Mouse (Mus musculus) E14TG2a.4 (cell line): ENCODE data around the gene Dnajb6.

Source experiments
- H3K27me3 ChIP-seq: 2 replicates; pipeline ENCODE4 v1.6.1; 2014; ENCODE audit warnings: low read length, control low read depth; ENCODE audit not compliant: insufficient read depth
- H3K36me3 ChIP-seq: 2 replicates; pipeline ENCODE4 v1.6.1; 2014; ENCODE audit warnings: low read length, control low read depth; ENCODE audit not compliant: insufficient read depth
- H3K4me1 ChIP-seq: replicated peaks from 2 replicates; pipeline ENCODE4 v1.6.1; 2014; ENCODE audit warnings: low read depth, low read length, control low read depth
- H3K4me3 ChIP-seq: replicated peaks from 2 replicates; pipeline ENCODE4 v1.5.1; 2014; ENCODE audit warnings: mild to moderate bottlenecking, low read length
- H3K9me3 ChIP-seq: 2 replicates; pipeline ENCODE4 v1.6.1; 2014; ENCODE audit warnings: low read length, control low read depth
- CTCF ChIP-seq: conservative IDR thresholded peaks from 2 replicates; pipeline ENCODE4 v1.5.1; 2014; ENCODE audit warnings: low read length
- NANOG ChIP-seq: IDR thresholded peaks from 2 replicates; pipeline ENCODE4 v1.6.1; 2014; ENCODE audit warnings: borderline replicate concordance, low read length, mixed read lengths
- POU5F1 ChIP-seq: IDR thresholded peaks from 2 replicates; pipeline ENCODE4 v1.6.1; 2014; ENCODE audit warnings: low read length, borderline replicate concordance

Dnajb6 gene

GRCm38 (mm10) chr5:29735557-29736061, at the start of gene Dnajb6, which contains the start of gene Gm5129:
Gene Dnajb6, plus strand, starts transcription at chr5:29735688.
Gene Gm5129, minus strand, starts transcription at chr5:29735936.
- H3K36me3 ChIP-seq = peaks cover 24% of the 10 kb centered on the region
- H3K4me1 ChIP-seq = peaks cover 66% of the 10 kb centered on the region
- H3K9me3 ChIP-seq = no peaks in the 10 kb centered on the region
- H3K4me3 ChIP-seq = peak within 1 kb of the TSS; percentile 97
- TF ChIP-seq NANOG (no peak), POU5F1 (no peak), CTCF (no peak)
- no peaks in the 10 kb centered on the region for H3K27me3 ChIP-seq

GRCm38 (mm10) chr5:29687671-29688070, 47.8 kb upstream of the Dnajb6 start:
- H3K4me3 ChIP-seq = no peak overlapping the region
- no peaks in the 10 kb centered on the region for H3K27me3 ChIP-seq
- TF ChIP-seq NANOG = no peak
- TF ChIP-seq CTCF = peak; percentile 72
- peaks cover 6% of the 10 kb centered on the region; the same call in 1 of the 2 replicates for H3K4me1 ChIP-seq
- no peaks in the 10 kb centered on the region for H3K36me3 ChIP-seq
- peaks cover 3% of the 10 kb centered on the region for H3K9me3 ChIP-seq

- H3K9me3 ChIP-seq = no peaks in the 10 kb centered on the region
- TF ChIP-seq NANOG (no peak), CTCF (no peak), POU5F1 (no peak)
- H3K36me3 ChIP-seq = no peaks in the 10 kb centered on the region
- H3K4me1 ChIP-seq = peaks cover 6% of the 10 kb centered on the region; the same call in 1 of the 2 replicates
- no peak overlapping the region for H3K4me3 ChIP-seq
- no peaks in the 10 kb centered on the region for H3K27me3 ChIP-seq
Measured at GRCm38 (mm10) chr5:29688352-29688751, 47.1 kb upstream of the Dnajb6 start.

GRCm38 (mm10) chr5:29698493-29698892, 37.0 kb upstream of the Dnajb6 start:
- Histone ChIP-seq H3K27me3 (peaks cover 5% of the 10 kb centered on the region; the same call in 1 of the 2 replicates), H3K4me3 (no peak overlapping the region), H3K36me3 (no peaks in the 10 kb centered on the region), H3K4me1 (peaks cover 22% of the 10 kb centered on the region), H3K9me3 (peaks cover 26% of the 10 kb centered on the region)
- TF ChIP-seq POU5F1 = no peak
- no peak for TF ChIP-seq NANOG
- TF ChIP-seq CTCF = no peak

DNA sequence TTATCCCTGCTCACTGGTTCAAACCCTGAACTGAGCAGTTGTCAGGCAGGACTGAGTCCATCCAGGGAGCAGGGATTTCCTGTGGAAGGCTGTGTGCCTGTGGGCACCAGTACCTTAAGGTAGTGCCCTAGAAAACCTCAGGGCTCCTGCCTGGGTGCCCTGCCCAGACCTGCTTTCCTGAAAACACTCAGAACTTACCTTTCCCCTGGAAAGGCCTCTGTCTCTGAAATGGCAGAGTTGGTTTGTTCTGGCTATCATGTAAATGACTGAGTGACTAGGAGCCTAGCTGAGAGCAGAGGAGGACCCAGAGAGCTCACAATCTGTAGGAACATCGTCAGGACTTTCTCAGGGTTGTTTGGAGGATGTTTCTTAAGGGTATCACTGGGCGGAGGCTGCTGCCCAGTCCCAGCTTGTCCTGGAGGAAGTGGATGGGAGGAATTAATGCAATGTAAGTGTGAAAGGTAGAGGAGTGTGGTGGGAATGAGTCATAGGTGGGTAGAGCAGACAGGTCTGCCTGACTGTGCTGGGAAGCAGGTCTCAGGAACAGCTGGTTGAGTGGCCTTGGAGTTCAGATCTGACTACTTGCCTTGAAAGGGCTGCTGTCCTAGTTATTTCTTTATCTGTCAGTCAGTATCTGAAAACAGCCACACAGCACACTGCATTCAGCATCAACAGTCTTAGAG, 35.8 kb upstream of the Dnajb6 start:
- Histone ChIP-seq H3K27me3 (peaks cover 5% of the 10 kb centered on the region; the same call in 1 of the 2 replicates), H3K4me1 (peaks cover 22% of the 10 kb centered on the region), H3K4me3 (no peak overlapping the region), H3K9me3 (peaks cover 26% of the 10 kb centered on the region), H3K36me3 (no peaks in the 10 kb centered on the region)
- no peak for TF ChIP-seq CTCF
- TF ChIP-seq POU5F1 = no peak
- no peak for TF ChIP-seq NANOG

- Histone ChIP-seq H3K9me3 (no peaks in the 10 kb centered on the region), H3K27me3 (0 out of 2 replicates have a peak, but pooled peaks cover 3% of the 10 kb centered on the region), H3K36me3 (no peaks in the 10 kb centered on the region), H3K4me3 (no peak overlapping the region), H3K4me1 (peaks cover 20% of the 10 kb centered on the region)
- TF ChIP-seq POU5F1 (no peak), CTCF (no peak)
Measured at GRCm38 (mm10) chr5:29707241-29707640, 28.2 kb upstream of the Dnajb6 start.

DNA sequence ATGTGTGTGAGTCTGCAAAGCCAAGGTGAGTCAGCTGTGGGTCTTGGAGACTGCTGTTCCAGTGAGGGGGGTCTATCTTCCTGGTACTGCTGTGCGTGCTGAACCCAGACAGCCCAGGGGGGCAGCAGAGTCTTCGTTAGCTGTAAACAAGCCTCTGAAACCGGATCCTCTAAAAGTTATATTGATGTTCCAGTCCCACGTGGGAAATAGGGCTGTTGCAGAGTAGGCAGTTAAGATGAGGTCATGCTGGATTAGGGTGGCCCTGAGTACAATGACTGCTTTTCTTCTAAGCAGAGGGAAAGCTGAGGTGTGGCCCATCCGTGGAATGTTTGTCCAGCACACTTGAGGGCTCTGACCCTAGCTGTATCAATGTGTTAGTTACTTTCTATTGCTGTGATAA, 27.2 kb upstream of the Dnajb6 start:
- Histone ChIP-seq H3K4me1 (peaks cover 24% of the 10 kb centered on the region), H3K4me3 (no peak overlapping the region), H3K36me3 (no peaks in the 10 kb centered on the region), H3K9me3 (no peaks in the 10 kb centered on the region), H3K27me3 (no peaks in the 10 kb centered on the region)
- TF ChIP-seq NANOG (no peak), CTCF (no peak), POU5F1 (no peak)

- Histone ChIP-seq H3K4me3 (no peak overlapping the region), H3K36me3 (no peaks in the 10 kb centered on the region), H3K27me3 (no peaks in the 10 kb centered on the region), H3K9me3 (no peaks in the 10 kb centered on the region), H3K4me1 (peaks cover 27% of the 10 kb centered on the region)
- no peak for TF ChIP-seq NANOG
Measured at GRCm38 (mm10) chr5:29711631-29712030, 23.9 kb upstream of the Dnajb6 start.

DNA sequence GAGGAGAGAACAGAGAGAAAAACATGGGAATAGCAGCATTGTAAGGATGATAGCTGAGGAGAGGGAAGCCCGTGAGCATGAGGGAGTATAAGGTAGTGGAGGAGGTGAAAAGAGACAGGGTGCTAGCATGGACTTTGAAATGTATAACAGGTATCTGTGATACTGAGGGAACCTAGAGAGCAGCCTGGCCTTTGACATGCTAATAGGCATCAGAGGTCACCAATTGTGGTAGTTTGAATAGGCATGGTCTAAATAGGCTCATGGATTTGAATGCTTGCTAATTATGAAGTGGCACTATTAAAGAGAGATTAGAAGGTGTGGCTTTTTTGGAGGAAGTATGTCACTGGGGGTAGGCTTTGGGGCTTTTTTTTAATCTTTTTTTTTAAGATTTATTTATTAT, 22.6 kb upstream of the Dnajb6 start:
- TF ChIP-seq NANOG (peak; percentile 24; the same call in 1 of the 2 replicates), CTCF (no peak)
- no peak overlapping the region for H3K4me3 ChIP-seq
- H3K36me3 ChIP-seq = no peaks in the 10 kb centered on the region
- H3K9me3 ChIP-seq = no peaks in the 10 kb centered on the region
- peaks cover 25% of the 10 kb centered on the region for H3K4me1 ChIP-seq
- H3K27me3 ChIP-seq = no peaks in the 10 kb centered on the region
